Mouse (Mus musculus): ENCODE data around the gene Yipf1.
"Not testable (repeated sequence)": the region's sequence is repeated elsewhere in the genome, so short reads cannot be mapped to it uniquely, and the experiment has no call there.

Yipf1 gene

DNA sequence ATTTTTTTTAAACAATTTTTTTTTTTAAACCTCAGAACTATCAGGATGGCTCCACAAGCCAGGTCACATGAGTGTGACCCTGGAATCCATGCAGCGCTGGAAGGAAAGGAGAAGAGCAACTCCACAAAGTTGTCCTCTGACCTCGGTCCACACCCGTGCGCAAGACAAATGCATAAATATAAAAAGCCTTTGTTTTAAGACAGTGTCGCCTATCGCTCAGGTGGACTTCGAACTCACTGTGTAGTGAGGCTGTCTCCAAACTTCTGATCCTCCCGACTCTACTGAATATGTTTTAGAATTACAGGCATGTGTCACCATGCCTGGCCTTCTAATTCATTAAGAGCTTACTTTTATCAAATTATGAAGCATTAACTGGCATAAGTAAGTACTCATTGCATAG lies 14.4 kb downstream of the Yipf1 start:
- DNase-seq, result no peak

DNA sequence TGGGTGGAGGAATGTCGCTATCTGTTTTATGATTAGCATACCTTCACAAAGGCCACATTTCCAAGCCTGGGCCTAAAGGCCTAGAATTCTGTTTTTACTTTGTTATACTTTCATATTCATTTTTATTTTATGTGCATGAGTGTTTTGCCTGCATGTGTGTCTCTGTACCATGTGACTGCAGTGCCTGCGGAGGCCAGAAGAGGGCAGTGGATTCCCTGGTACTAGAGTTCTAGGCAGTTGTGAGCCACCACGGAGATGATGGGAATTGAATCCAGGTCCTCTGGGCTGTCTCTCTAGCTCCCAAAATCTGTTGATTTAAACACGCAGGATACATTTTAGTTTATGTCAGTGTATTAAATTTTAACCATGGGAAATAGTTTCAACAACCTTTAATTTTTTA lies 19.4 kb downstream of the Yipf1 start:
- no peak for DNase-seq

DNA sequence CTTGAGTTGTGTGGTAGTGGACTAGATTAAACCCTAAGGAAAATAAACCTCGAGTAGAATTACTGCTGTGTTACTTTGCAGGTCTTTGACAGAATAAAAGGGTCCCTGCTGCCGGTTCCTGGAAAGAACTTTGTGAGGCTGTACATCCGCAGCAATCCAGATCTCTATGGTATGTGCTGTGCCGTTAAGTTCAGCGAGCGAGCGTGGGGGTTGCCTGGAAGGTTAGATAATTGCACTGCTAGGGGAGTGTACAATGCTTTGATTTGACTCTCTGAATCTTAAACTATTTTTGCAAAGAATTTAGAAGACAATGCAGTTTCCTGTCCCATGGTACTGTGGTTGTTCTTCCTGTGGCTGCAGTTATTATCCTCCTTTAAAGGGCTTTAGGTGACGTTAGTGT lies 22.2 kb downstream of the Yipf1 start:
- no peak for DNase-seq

DNA sequence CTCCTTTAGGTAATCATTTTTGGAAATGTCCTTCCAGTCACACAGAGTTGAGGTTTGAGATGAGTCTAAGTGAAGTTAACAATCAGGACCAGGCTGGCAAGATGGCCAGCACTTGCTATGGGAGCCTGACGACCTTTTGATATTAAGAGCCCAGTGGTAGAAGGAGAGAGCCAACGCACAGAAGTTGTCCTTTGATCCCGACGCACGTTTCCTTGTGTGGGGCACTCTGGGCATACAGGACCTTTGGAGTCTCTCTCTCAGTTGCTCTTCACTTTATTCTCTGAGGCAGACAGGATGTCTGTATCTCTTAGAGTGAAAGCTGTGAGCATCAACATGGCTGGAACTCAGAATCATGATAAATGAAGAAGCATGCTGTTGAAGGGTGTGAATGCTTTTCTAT lies 23.3 kb downstream of the Yipf1 start:
- no peak for DNase-seq

DNA sequence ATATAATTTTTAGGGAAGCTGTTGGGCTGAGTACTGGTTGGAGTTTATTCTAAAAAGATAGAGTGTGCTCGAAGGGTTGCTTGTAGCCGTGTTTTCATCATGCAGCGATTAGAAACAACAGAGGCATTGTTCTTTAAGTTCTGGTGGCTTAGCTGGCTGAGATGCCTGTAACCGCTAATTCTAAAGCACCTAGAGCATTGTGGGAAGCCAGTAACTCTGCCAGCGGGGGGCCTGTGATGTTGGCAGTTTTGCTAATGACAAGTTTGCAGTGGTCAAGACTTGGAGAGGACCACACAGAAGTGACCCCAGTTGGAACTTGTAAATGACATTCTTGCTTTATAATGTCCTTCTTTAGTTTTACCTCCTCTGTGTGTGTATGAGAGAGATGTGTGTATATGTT lies 27.2 kb downstream of the Yipf1 start:
- DNase-seq, result no peak

DNA sequence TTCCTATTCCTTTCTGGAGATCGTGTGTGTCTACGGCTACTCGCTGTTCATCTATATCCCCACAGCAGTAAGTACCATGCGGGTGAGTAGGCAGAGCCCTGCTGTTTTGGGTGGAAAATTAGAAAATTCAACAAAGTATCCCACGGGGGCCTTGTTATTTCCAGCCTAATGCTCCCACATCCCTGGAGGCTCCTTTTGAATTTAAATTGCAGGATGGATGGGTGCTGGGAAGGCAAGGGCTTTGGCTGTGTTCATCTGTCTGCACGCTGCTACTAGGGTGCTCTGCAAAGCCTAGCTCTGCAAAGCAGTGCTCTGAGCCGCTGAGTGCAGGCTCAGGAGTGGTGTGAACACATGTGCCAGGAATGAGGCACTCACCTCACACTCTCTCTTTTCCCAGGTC lies 30.4 kb downstream of the Yipf1 start:
- DNase-seq, result no peak

DNA sequence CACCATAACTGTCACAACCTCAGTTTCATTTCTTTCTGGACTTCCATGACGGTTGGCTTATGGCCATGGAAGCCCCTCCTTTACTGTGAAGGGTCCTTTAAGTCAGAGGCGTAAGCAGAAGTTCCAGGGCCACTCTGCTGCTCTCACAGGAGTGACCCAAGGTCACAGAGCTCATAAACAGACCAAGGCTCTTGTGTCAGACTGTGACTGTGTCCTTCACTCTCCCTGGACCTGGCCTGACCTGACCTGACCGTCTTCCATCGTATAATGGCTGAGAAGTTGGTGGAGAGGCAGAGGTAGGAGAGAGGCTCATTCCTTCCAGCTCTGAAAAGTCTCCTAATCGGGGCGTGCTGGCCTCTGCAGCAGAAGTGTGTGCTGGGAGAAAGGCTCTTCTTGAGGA lies 33.1 kb downstream of the Yipf1 start:
- DNase-seq, result no peak

DNA sequence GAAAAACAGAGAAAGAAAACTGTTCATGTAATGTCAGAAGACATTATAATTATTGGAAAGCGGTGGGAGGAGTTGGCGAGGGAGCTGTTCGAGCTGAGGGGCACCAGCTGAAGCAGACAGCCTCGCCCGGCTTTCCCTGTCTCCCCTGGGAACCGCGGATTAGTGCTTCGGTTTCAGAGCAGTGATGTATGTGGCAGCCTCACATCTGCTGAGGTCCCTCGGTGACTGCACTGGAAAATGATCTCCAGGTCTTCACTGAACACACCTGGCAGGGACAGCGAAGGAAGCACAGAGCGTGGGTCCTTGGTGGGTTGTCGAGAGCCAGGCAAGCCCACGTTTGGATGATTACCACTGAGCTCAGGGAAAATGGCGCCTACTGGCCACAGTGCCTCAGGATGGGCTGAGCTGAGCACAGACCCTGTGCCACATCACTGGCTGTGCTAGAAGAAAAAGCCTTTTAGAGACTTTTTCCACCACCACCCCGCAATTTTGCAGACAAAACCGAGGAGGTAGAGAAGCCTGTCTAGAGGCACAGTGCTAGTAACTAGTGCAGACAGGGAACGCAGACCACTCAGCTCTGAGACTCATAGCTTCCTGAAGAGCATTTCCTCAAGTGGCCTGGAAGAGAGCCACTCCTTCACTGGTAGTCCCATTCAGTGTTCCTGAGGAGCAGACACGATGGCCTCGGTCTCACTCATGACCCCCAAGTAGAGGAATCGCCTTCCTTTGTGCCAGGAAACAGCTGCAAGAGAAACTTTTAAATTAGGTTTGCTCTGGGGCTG lies 34.6 kb downstream of the Yipf1 start:
- DNase-seq, result no peak

DNA sequence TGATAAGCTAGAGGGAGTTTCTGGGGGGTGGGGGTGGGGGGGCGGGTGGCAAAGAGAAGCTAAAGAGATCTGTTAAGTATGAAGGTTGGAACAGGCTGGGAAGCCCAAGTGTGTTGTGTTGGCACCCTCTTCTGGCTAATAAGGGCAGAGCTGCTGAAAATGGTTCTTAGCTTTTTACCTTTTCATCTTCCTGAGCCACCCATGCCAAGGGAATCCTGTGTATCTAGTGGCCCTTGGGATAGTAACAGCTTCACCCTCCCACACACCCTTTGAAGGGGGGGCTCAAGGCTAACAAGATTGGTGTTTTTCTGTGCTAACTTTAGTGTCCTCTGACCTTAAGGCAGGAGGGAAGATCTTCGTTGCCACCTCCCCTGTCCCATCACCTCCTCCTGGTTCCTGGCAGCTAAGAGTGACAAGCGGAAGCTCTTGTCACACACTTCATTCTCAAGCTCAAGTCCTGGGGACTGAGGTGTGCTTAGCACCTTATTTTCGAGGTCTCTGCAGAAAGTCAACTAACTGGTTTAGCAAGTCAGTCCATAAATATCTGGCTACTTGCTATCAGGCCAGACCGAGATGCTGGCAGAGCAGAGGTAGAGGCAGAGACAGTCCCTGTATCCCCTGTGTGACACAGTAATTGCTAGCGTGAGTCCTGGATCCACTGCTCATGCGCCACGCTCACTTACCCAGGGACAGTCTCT lies 35.3 kb downstream of the Yipf1 start:
- peak; percentile 27 to 41 for DNase-seq

DNA sequence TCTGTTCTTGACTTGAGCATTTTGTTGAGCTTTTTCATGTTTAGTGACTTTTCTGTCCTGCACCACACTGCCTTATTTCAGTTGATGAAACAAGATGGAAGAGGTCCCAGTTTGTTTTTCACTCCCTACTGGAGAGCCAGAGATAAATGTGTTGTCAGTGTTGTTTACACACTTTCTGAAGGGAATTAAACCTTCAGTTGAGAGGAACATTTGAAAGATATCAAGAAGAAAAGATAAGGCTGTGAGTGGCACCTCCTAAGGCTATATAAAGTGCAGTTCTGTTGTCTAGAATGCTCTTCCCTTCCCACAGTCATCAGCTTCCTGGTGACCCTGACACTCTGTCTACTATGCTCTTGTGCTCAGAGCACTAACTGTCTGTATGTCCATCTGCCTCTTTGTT lies 37.2 kb downstream of the Yipf1 start:
- no peak for DNase-seq

DNA sequence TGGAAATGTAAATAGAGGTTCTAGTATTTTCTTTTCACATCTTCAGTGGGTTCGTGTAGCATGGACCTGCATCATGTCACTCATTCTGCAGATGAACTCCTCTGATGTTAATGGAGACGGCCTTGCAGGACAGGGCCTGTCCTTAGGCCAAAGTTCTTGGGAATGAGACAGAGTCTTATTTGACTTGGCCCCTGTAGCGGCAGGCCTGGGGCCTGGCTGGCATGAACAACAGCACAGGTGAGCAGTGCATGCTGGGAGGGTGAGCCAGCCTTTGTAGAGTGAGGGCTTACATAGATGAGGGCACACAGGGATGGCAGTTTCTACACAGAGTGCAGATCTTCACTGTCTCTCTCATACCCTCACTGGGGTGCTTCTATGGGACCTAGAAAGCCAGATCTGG lies 39.4 kb downstream of the Yipf1 start:
- DNase-seq, result peak in 1 of 2 experiments; percentile 43

DNA sequence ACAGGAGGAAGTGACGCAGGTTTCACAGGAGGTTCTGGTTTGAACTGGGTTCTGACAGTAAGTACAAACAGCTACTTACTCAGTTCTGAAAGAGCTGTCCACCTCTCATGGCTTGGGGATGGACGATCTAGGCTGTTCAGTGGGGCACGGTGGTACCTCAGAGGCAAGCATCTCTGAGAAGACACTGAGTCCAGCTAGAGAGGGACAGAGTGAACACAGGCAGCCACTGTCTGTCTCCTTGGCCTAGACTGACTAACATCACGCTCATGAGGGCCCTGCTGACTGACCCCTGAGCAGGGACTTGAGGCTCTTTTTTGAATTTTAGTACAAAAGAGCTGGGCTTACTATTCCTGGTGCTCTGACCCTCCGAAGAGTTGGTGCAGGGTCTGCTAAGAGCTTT lies 40.0 kb downstream of the Yipf1 start:
- DNase-seq, result no peak

DNA sequence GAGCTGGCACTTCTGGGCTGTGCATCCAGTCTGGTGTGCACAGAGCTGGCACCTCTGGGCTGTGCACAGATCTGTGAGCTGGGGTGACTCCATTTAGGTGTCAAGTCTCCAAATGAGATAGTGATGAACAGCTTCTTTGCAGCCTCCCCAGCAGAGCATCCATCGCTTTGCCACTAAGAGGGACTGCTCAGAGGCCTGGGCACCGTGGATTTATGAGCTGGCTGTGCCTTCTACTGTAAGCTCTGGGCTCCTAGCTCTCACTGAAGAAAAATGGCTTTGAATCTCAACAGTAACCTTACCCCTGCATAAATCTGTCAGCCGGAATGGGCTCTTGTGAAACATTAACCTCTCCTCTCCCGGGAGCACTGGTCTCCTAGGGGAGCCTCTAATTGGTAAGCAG lies 40.4 kb downstream of the Yipf1 start:
- DNase-seq, result peak; percentile 22 to 43

DNA sequence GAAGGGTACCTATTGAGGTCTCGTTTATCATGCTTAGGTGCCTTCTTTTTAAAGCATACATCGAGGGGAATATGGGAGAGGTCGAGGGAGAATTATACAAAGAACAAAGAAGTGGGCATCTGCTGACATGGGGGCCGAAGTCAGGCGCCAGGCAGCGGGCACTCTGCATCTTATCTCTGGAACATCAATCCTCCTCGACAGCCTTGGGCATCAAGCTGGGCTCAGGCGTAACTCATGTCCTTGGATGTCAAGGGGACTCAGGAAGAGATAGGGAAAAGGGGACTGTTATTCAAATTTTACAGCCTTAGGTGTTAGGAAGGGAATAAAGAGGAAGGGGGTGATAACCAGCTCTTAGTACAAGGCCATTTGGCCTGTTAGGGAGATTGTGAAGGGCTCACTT lies 43.0 kb downstream of the Yipf1 start:
- DNase-seq, result not testable (repeated sequence)

DNA sequence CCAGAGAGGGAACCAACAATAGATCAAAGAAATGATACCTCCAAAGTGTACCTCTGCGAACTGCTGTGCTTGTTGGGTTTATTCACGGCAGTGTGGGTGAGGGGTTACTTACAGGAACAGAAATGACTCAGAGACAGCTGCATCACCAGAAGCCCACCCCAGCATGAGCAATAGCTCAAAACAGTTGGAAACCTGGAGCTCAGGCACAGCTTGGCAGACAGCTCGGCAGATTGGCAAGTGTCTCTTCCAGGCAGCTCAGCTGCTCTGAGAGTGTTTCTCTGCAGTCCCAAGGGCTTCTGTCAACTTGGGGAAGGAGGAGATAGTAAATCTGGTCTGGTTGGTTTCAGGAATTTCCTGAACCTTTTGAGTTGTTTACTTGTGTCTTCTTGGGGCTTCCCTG lies 44.3 kb downstream of the Yipf1 start:
- DNase-seq, result no peak

DNA sequence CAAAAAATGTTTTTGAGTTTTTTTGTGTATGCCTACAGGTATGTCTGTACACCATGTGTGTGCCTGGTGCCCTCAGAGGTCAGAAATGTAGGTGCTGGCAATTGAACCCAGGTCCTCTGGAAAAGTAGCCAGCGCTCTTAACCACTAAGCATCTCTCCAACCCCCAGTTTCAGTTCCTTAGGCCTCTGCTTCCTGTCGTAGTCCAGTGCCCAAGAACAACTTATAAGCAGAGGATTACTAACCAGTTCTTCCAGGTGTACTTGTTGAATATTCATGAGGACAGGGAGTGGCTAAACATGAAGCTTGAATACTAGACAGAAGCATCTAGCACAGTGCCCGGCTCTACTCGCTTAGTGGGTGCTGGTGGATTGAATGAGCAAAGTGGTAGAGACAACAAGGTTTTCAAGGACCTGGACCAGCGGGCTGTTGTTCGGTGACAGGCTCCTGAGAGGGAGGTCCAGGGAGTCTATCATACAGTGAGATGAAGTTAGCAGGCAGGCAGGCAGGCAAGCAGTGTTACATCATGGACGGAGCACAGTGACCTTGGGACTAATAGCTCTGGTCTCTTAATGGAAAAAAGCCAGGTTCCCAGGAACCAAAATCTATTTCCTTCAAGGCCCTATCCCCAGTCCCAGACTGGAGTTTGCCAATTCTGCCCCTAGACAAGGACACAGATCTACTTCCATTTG lies 46.4 kb downstream of the Yipf1 start:
- peak; percentile 30 to 53 for DNase-seq

DNA sequence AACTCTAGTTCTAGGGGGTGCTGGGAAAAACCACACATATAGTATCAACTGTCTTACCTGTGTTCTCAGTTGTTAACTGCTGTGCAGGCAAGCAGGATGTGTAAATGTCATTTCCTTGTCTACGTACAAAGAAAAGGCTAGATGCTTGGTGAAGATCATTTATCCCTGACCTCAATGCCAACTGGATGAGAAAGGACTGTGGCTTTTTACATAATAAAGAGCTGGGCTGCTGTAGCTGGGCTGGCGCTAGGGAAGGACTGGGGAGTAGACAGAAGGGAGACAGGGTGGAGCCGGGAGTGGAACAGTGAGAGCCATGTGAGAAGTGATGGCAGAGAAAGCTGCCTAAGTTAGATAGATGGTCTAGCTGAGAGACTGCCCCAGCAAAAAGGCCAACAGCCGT lies 48.6 kb downstream of the Yipf1 start:
- DNase-seq, result no peak

DNA sequence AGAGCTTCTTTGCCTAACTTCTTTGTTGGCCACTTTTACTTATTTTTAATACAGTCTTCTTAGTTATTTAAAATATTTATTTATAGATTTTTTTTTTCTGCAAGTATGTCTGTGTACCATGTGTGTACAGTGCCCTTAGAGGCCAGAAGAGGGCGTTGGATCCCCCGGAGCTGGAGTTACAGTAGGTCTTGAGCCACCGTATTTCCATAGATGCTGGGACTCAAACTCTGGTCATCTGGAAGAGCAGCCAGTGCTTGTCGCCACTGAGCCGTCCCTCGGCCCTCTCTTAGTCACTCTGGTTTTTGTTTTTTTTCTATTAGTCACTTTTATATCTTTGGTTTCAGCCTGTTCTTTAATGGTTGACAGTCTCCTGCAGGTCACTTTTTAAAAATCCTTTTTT lies 49.4 kb downstream of the Yipf1 start:
- DNase-seq, result no peak

DNA sequence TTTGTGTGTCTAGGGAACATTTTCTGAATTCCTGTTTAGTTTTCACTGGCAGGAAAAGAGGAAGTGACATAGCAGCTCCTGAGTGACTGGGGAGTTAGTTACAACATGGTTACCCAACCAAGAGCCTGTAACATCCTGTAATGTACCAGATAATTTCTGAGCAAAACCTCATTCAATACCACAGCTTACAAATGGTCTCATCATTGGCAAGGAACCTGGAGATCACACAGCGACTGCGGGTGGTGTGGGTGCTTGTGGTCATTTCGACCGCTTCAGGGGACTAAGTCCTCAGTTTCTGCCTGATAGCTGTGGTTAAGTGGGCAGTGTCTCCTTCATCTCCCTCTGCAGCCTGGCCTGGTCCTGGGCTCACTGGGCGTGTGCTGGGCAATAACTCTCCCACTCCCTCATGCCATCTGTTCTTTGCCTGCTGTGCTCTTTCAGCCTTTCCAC lies 50.1 kb downstream of the Yipf1 start:
- no peak for DNase-seq

DNA sequence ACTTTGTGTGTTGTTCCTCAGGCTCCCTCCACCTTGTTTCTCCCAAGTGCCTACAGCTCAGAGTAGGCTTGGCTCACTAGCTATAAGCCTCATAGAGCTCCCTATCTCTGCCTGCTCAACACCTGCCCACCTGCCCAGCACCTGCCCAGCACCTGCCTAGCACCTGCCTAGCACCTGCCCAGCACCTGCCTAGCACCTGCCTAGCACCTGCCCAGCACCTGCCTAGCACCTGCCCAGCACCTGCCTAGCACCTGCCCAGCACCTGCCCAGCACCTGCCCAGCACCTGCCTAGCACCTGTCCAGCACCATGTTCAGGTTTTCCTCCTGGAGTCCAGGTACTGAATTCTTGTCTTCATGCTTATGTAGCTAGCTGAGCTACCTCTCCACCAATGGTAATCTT lies 52.2 kb downstream of the Yipf1 start:
- not testable (repeated sequence) for DNase-seq

DNA sequence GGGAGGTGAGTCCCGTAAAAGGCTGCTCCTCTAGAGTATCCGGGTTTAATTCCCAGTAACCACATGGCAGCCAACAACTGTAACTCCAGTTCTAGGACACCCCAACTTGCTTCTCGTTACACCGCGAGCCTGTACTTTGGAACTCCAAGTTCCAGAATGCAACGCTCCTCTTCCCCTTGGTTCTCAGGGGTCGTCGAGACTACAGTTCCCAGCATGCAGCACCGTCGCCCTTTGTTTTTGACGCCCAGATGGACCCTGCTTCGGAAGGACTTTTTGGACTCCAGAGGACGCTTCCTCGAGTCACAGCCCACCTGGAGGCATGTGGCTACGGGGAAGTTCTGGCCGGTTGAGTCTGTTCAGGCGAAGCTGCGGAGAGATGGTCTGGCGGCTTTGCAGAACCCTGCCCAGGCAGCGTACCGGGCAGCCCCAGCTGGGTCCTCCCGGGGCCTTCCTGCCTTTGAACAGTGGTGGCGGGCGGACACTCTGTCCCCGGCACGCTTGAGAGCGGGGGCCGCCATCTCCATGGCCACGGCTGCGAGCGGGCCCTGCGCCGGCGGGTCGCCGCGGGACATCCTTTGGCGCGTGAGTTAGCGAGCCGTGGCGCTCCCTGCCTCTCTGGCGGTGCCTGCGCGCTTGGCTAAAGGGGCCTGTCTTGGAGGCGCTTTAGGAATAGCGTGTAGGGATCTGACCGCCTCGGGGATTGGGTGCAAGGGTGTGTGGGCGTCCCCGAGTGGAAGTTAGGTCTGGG lies 53.6 kb downstream of the Yipf1 start, which contains the start of gene Ndc1:
TSS of gene Ndc1 (plus strand) at position 218 of the 748 bp plus-strand sequence.
- DNase-seq, result peak; percentile 83 to 86

DNA sequence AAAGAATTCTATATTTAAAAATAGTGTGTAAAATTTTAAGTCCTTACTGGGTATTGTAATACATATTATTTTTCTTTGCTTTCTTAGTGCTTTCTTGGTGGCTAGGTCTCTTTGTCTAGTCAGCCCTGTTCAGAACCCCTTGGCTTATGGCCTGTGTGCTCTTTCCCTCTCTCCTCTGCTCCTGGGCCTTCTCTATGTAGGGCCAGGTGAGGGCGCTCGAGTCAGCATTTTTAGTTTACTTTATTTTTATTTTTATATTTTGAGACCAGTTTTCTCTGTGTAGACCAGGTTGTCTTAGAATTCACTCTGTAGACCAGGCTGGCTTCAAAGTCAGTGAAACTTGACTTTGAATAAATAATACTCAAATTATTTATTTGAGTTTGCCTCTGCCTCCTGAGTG lies 58.1 kb downstream of the Yipf1 start:
- DNase-seq, result no peak

DNA sequence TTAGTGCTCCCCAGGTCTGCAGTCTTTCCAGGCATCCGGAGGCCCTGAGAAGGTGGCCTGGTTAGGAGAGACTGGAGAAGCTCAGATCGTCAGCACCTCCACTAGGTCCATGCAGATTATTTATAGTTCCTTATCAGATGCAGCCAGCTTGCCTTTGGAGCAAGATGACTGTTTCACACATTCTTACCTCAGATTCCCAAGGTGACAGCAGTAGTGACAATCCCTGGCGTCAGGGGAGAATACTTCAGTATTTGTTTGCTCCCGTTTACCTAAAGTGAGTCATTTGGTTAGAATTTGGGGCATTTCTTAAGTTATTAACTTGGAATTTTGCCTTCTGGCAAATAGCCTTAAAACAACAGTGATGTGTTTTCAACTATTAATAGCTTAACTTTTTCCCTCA lies 60.5 kb downstream of the Yipf1 start:
- no peak for DNase-seq
